Mouse (Mus musculus): ENCODE data around the gene Adipoq.

The Adipoq gene

GRCm38 (mm10) chr16:23201498-23201897, 55.2 kb downstream of the Adipoq start:
- no peak for DNase-seq (ENCODE audit: low spot score)
